9 mouse cellular contexts compared by ENCODE assay signal in genomic region chr8:114591296-114592280, GRCm38 (mm10).
DNase-seq lines count a peak whose midpoint lies in the region; ATAC-seq lines count a peak whose summit lies in the region.
"Had no signal": no experiment of that assay in that cellular context is flagged by ENCODE, and none has a peak within 500 bp of the region (broad histone marks: within the 10 kb centered on the region; RNA-seq: fewer than 3 reads in every experiment).

No protein-coding gene starts in this region.

- H3K27ac ChIP-seq in heart, embryonic 11.5 days (ENCODE audit: low read depth, low read length), result no peak overlapping the region
- H3K27ac ChIP-seq in limb, embryonic 15.5 days, result peak overlapping the region; percentile 43; the same call in 1 of the 2 replicates
- H3K27ac ChIP-seq in neural tube, embryonic 13.5 days (replicated peaks), result peak overlapping the region; percentile 82

- WGBS in heart, embryonic 11.5 days (ENCODE audit: insufficient replicate concordance), result 66% methylated on average over 26 of the region's 26 CpGs
- WGBS in limb, embryonic 15.5 days, result 32% methylated on average over 26 of the region's 26 CpGs
- WGBS in neural tube, embryonic 13.5 days, result 15% methylated on average over 26 of the region's 26 CpGs

- ATAC-seq in heart, embryonic 11.5 days (replicated peaks; ENCODE audit: insufficient number of reproducible peaks, low FRiP score, low TSS enrichment), result no peak
- ATAC-seq in limb, embryonic 15.5 days (ENCODE audit: insufficient number of reproducible peaks, low FRiP score, low TSS enrichment, low read depth), result no peak
- peak; percentile 58; the same call in 1 of the 2 replicates for ATAC-seq in neural tube, embryonic 13.5 days (ENCODE audit: low read depth)

- H3K4me1 ChIP-seq in heart, embryonic 11.5 days (ENCODE audit: control insufficient read depth, insufficient read depth, low read length), result no peaks in the 10 kb centered on the region
- H3K4me1 ChIP-seq in limb, embryonic 15.5 days, result peaks cover 11% of the 10 kb centered on the region
- peaks cover 58% of the 10 kb centered on the region for H3K4me1 ChIP-seq in neural tube, embryonic 13.5 days (replicated peaks)

- H3K36me3 ChIP-seq in heart, embryonic 11.5 days (ENCODE audit: control insufficient read depth, insufficient read depth, low read length), result no peaks in the 10 kb centered on the region
- no peaks in the 10 kb centered on the region for H3K36me3 ChIP-seq in limb, embryonic 15.5 days
- no peaks in the 10 kb centered on the region for H3K36me3 ChIP-seq in neural tube, embryonic 13.5 days

- no peak overlapping the region for H3K4me3 ChIP-seq in heart, embryonic 11.5 days (ENCODE audit: low read depth, low read length)
- no peak overlapping the region for H3K4me3 ChIP-seq in limb, embryonic 15.5 days
- H3K4me3 ChIP-seq in neural tube, embryonic 13.5 days, result peak overlapping the region; percentile 6; the same call in 1 of the 2 replicates
- H3K4me3 ChIP-seq: erythroblast, embryonic 14.5 days had no signal

- H3K4me2 ChIP-seq in heart, embryonic 11.5 days, result no peak overlapping the region
- H3K4me2 ChIP-seq in limb, embryonic 15.5 days, result peak overlapping the region; percentile 25
- H3K4me2 ChIP-seq in neural tube, embryonic 13.5 days, result peak overlapping the region; percentile 43

- no peaks in the 10 kb centered on the region for H3K27me3 ChIP-seq in heart, embryonic 11.5 days (ENCODE audit: control insufficient read depth, insufficient read depth, low read length)
- H3K27me3 ChIP-seq in limb, embryonic 15.5 days, result peaks cover 36% of the 10 kb centered on the region
- H3K27me3 ChIP-seq in neural tube, embryonic 13.5 days, result no peaks in the 10 kb centered on the region; the same call in 1 of the 2 replicates

- DNase-seq in heart, adult 18-20 months, result peak; percentile 52 to 66
- DNase-seq in cerebellum, postnatal 14 days, result peak; percentile 91 to 95
- DNase-seq in frontal cortex, postnatal 14 days (ENCODE audit: low spot score in 2 of 2), result peak; percentile 32 to 39
- DNase-seq in kidney, postnatal 14 days, result peak; percentile 9
- no peak for DNase-seq in B cell, adult 2 months

- H3K9me3 ChIP-seq in heart, embryonic 11.5 days (replicated peaks; ENCODE audit: control insufficient read depth, low read length), result peaks cover 3% of the 10 kb centered on the region; the same call in 1 of the 2 replicates
- no peaks in the 10 kb centered on the region for H3K9me3 ChIP-seq in limb, embryonic 15.5 days
- 0 out of 2 replicates have a peak, but pooled peaks cover 4% of the 10 kb centered on the region for H3K9me3 ChIP-seq in neural tube, embryonic 13.5 days

- no peak overlapping the region for H3K9ac ChIP-seq in heart, embryonic 11.5 days (ENCODE audit: low read depth, low read length)
- no peak overlapping the region for H3K9ac ChIP-seq in limb, embryonic 15.5 days
- peak overlapping the region; percentile 2 for H3K9ac ChIP-seq in neural tube, embryonic 13.5 days

Comparison
In these comparisons a context has a peak if more than half of its experiments do, and no peak if none do; other contexts are left out.
1. DNase-seq: peak in heart, adult 18-20 months (2 of 2), cerebellum, postnatal 14 days (2 of 2), frontal cortex, postnatal 14 days (2 of 2) and kidney, postnatal 14 days (single experiment); none in B cell, adult 2 months (0 of 2).